Mouse (Mus musculus) midbrain, embryonic 11.5 days (tissue): ENCODE data around the gene Fkbp4. TPM values are rescaled to one million over a fixed set of nuclear protein-coding genes. Genes with fewer than 3 reads are reported as not detected.

ENCODE experiments used
- ATAC-seq: fragments of 200-750 bp; cut with Nextera tagmentation; 2 replicates; pipeline ENCODE4 v1.8.0; 2017; ENCODE audit warnings: moderate TSS enrichment, moderate library complexity; ENCODE audit not compliant: low FRiP score
- DNase-seq: peaks from one replicate; pipeline ENCODE4 v3.0.0; 2015; ENCODE audit warnings: low spot score; ENCODE audit errors: missing footprints
- H3K27ac ChIP-seq: fragments of 300-500 bp; sonication (generic); 2 replicates; pipeline ENCODE4 v1.5.1; 2014; ENCODE audit warnings: low read depth, low read length
- H3K27me3 ChIP-seq: fragments of 300-500 bp; sonication (generic); 2 replicates; pipeline ENCODE4 v1.6.1; 2014; ENCODE audit warnings: mild to moderate bottlenecking, low read length, moderate library complexity, mixed read lengths; ENCODE audit not compliant: control insufficient read depth, insufficient read depth
- H3K36me3 ChIP-seq: fragments of 300-500 bp; sonication (generic); 2 replicates; pipeline ENCODE4 v1.6.1; 2014; ENCODE audit warnings: mild to moderate bottlenecking, low read length, moderate library complexity, mixed read lengths; ENCODE audit not compliant: control insufficient read depth, insufficient read depth
- H3K4me1 ChIP-seq: fragments of 300-500 bp; sonication (generic); 2 replicates; pipeline ENCODE4 v1.6.1; 2014; ENCODE audit warnings: low read length; ENCODE audit not compliant: control insufficient read depth, insufficient read depth
- H3K4me2 ChIP-seq: fragments of 300-500 bp; sonication (generic); 2 replicates; pipeline ENCODE4 v1.6.1; 2014; ENCODE audit warnings: mild to moderate bottlenecking, moderate library complexity
- H3K4me3 ChIP-seq: fragments of 300-500 bp; sonication (generic); 2 replicates; pipeline ENCODE4 v1.5.1; 2014; ENCODE audit warnings: low read depth, low read length
- H3K9ac ChIP-seq: fragments of 300-500 bp; sonication (generic); 2 replicates; pipeline ENCODE4 v1.6.1; 2014; ENCODE audit warnings: low read length
- H3K9me3 ChIP-seq: fragments of 300-500 bp; sonication (generic); 2 replicates; pipeline ENCODE4 v1.6.1; 2016; ENCODE audit warnings: low read length; ENCODE audit not compliant: control insufficient read depth
- WGBS: fragments of 180-500 bp; shearing (Covaris S2); extraction: QIAGEN DNeasy Blood & Tissue Kit; methylation state at CpG from one replicate; pipeline ENCODE4 v1.1.7; 2014; 5-methylcytosine and 5-hydroxymethylcytosine counted together
- polyA plus RNA-seq: library from polyadenylated mRNA; unstranded; fragments of >200 nt; fragmentation: Nextera tagmentation; extraction: Ambion mirVana; gene quantifications from 2 replicates; pipeline ENCODE4 v1.2.1, GENCODE M21; 2014

The Fkbp4 gene
- polyA plus RNA-seq, 1 experiment from 2014 or later, result 584 TPM

GRCm38 (mm10) chr6:128438871-128439341 lies 429 bp upstream of the Fkbp4 start:
- peaks cover 12% of the 10 kb centered on the region for H3K4me1 ChIP-seq
- H3K27me3 ChIP-seq, result no peaks in the 10 kb centered on the region
- DNase-seq (no peak), ATAC-seq (peak; percentile 63; the same call in 1 of the 2 replicates)
- peaks cover 19% of the 10 kb centered on the region for H3K36me3 ChIP-seq
- H3K9me3 ChIP-seq, result no peaks in the 10 kb centered on the region
- 31% methylated on average over 18 of the region's 18 CpGs for WGBS
- H3K4me3 ChIP-seq, result peak overlapping the region; percentile 97
- H3K4me2 ChIP-seq, result peak overlapping the region; percentile 80
- H3K9ac ChIP-seq, result peak overlapping the region; percentile 34; the same call in 1 of the 2 replicates
- no peak overlapping the region for H3K27ac ChIP-seq

GRCm38 (mm10) chr6:128437731-128438316 lies 653 bp downstream of the Fkbp4 start:
- peaks cover 30% of the 10 kb centered on the region for H3K36me3 ChIP-seq
- H3K4me2 ChIP-seq, result peak overlapping the region; percentile 80
- H3K4me1 ChIP-seq, result peaks cover 12% of the 10 kb centered on the region
- no peaks in the 10 kb centered on the region for H3K27me3 ChIP-seq
- H3K27ac ChIP-seq, result peak overlapping the region; percentile 83
- ATAC-seq, result peak; percentile 73
- under 1% methylated on average over 49 of the region's 52 CpGs for WGBS
- no peaks in the 10 kb centered on the region for H3K9me3 ChIP-seq
- H3K9ac ChIP-seq, result peak overlapping the region; percentile 97
- peak; percentile 98 for DNase-seq
- H3K4me3 ChIP-seq, result peak overlapping the region; percentile 97

- peak overlapping the region; percentile 83; the same call in 1 of the 2 replicates for H3K27ac ChIP-seq
- H3K36me3 ChIP-seq, result peaks cover 34% of the 10 kb centered on the region
- DNase-seq, result no peak
- H3K4me3 ChIP-seq, result peak overlapping the region; percentile 97
- no peaks in the 10 kb centered on the region for H3K27me3 ChIP-seq
- H3K9me3 ChIP-seq, result no peaks in the 10 kb centered on the region
- no peak for ATAC-seq
- H3K4me1 ChIP-seq, result peaks cover 12% of the 10 kb centered on the region
- 5% methylated on average over 10 of the region's 10 CpGs for WGBS
- peak overlapping the region; percentile 80 for H3K4me2 ChIP-seq
- H3K9ac ChIP-seq, result peak overlapping the region; percentile 97
Measured at GRCm38 (mm10) chr6:128437288-128437687, 1.2 kb downstream of the Fkbp4 start.

- DNase-seq (peak; percentile 80), ATAC-seq (no peak)
- Histone ChIP-seq H3K4me1 (peaks cover 12% of the 10 kb centered on the region), H3K36me3 (peaks cover 41% of the 10 kb centered on the region), H3K9ac (peak overlapping the region; percentile 97), H3K9me3 (no peaks in the 10 kb centered on the region), H3K27me3 (no peaks in the 10 kb centered on the region), H3K4me2 (peak overlapping the region; percentile 80), H3K4me3 (peak overlapping the region; percentile 97), H3K27ac (no peak overlapping the region)
- WGBS, result 94% methylated on average over 8 of the region's 8 CpGs
Measured at GRCm38 (mm10) chr6:128436356-128437005, 2.0 kb downstream of the Fkbp4 start.

- DNase-seq (peak; percentile 47), ATAC-seq (no peak)
- peaks cover 12% of the 10 kb centered on the region for H3K4me1 ChIP-seq
- H3K36me3 ChIP-seq, result peaks cover 47% of the 10 kb centered on the region
- no peaks in the 10 kb centered on the region for H3K9me3 ChIP-seq
- no peak overlapping the region for H3K9ac ChIP-seq
- no peak overlapping the region for H3K4me2 ChIP-seq
- WGBS, result 95% methylated on average over 5 of the region's 5 CpGs
- H3K27me3 ChIP-seq, result no peaks in the 10 kb centered on the region
- H3K4me3 ChIP-seq, result no peak overlapping the region
- no peak overlapping the region for H3K27ac ChIP-seq
Measured at GRCm38 (mm10) chr6:128435474-128435873, 3.0 kb downstream of the Fkbp4 start.

- DNase-seq (no peak), ATAC-seq (no peak)
- 91% methylated on average over 13 of the region's 13 CpGs for WGBS
- H3K27me3 ChIP-seq, result no peaks in the 10 kb centered on the region
- no peak overlapping the region for H3K9ac ChIP-seq
- H3K4me3 ChIP-seq, result no peak overlapping the region
- peaks cover 8% of the 10 kb centered on the region for H3K4me1 ChIP-seq
- H3K9me3 ChIP-seq, result no peaks in the 10 kb centered on the region
- H3K4me2 ChIP-seq, result no peak overlapping the region
- H3K36me3 ChIP-seq, result peaks cover 60% of the 10 kb centered on the region
- H3K27ac ChIP-seq, result no peak overlapping the region
Measured at GRCm38 (mm10) chr6:128433566-128433965, 4.9 kb downstream of the Fkbp4 start.

GRCm38 (mm10) chr6:128432356-128432915 lies 6.0 kb downstream of the Fkbp4 start:
- no peak overlapping the region for H3K9ac ChIP-seq
- H3K4me2 ChIP-seq, result no peak overlapping the region
- ATAC-seq (no peak), DNase-seq (no peak)
- H3K9me3 ChIP-seq, result no peaks in the 10 kb centered on the region
- H3K4me1 ChIP-seq, result peaks cover 8% of the 10 kb centered on the region
- 94% methylated on average over 13 of the region's 13 CpGs for WGBS
- no peaks in the 10 kb centered on the region for H3K27me3 ChIP-seq
- no peak overlapping the region for H3K4me3 ChIP-seq
- no peak overlapping the region for H3K27ac ChIP-seq
- H3K36me3 ChIP-seq, result peaks cover 61% of the 10 kb centered on the region

- 89% methylated on average over 6 of the region's 6 CpGs for WGBS
Measured at GRCm38 (mm10) chr6:128429826-128430225, 8.7 kb downstream of the Fkbp4 start.

GRCm38 (mm10) chr6:128429300-128429699 lies 9.2 kb downstream of the Fkbp4 start:
- DNase-seq, result no peak
- H3K36me3 ChIP-seq, result peaks cover 44% of the 10 kb centered on the region
- 97% methylated on average over 2 of the region's 2 CpGs for WGBS

More at GRCm38 (mm10) chr6:128429826-128430225, 8.7 kb downstream of the Fkbp4 start:
- H3K4me3 ChIP-seq, result no peak overlapping the region
- H3K27ac ChIP-seq, result no peak overlapping the region
- ATAC-seq, result no peak
- H3K4me2 ChIP-seq, result no peak overlapping the region
- no peak overlapping the region for H3K9ac ChIP-seq
- no peak for DNase-seq
- peaks cover 2% of the 10 kb centered on the region; the same call in 1 of the 2 replicates for H3K4me1 ChIP-seq
- H3K9me3 ChIP-seq, result no peaks in the 10 kb centered on the region
- peaks cover 49% of the 10 kb centered on the region for H3K36me3 ChIP-seq
- no peaks in the 10 kb centered on the region for H3K27me3 ChIP-seq

More at GRCm38 (mm10) chr6:128429300-128429699, 9.2 kb downstream of the Fkbp4 start:
- Histone ChIP-seq H3K4me2 (no peak overlapping the region), H3K9ac (no peak overlapping the region), H3K27me3 (no peaks in the 10 kb centered on the region), H3K4me1 (peaks cover 2% of the 10 kb centered on the region; the same call in 1 of the 2 replicates), H3K9me3 (no peaks in the 10 kb centered on the region), H3K27ac (no peak overlapping the region), H3K4me3 (no peak overlapping the region)
- no peak for ATAC-seq
